Mouse (Mus musculus) bone marrow, adult 2 months (tissue): ENCODE results near the gene Atxn7l1. TPM values are rescaled to one million over a fixed set of nuclear protein-coding genes. Genes with fewer than 3 reads are reported as not detected.

Experiments
- H3K27ac ChIP-seq: fragments of 200-500 bp; 2 replicates; pipeline ENCODE4 v1.5.1; 2012; ENCODE audit warnings: low read depth, mild to moderate bottlenecking, control low read depth, inconsistent platforms, low read length; ENCODE audit not compliant: control insufficient read depth, poor library complexity, insufficient read depth
- H3K4me1 ChIP-seq: fragments of 200-500 bp; 2 replicates; pipeline ENCODE4 v1.6.1; 2011; ENCODE audit warnings: low read length; ENCODE audit not compliant: control insufficient read depth, insufficient read depth
- H3K4me3 ChIP-seq: fragments of 200-500 bp; replicated peaks from 2 replicates; pipeline ENCODE3; 2011; ENCODE audit warnings: mild to moderate bottlenecking, low read depth, low read length, control low read depth; ENCODE audit not compliant: control insufficient read depth
- CTCF ChIP-seq: fragments of 200-500 bp; IDR thresholded peaks from 2 replicates; pipeline ENCODE4 v1.5.1; 2011; ENCODE audit warnings: low read length, control low read depth; ENCODE audit not compliant: control insufficient read depth, insufficient read depth
- POLR2A ChIP-seq: fragments of 200-500 bp; IDR thresholded peaks from 2 replicates; pipeline ENCODE4 v1.6.1; 2011; ENCODE audit warnings: low read depth, mild to moderate bottlenecking, control low read depth, low read length, borderline replicate concordance; ENCODE audit not compliant: control insufficient read depth
- WGBS: fragments of 180-500 bp; shearing (Covaris S2); methylation state at CpG from one replicate; pipeline ENCODE4 v1.1.7; 2018; 5-methylcytosine and 5-hydroxymethylcytosine counted together
- polyA plus RNA-seq: library from polyadenylated mRNA; stranded (reverse); fragments of >200 nt; gene quantifications from 2 replicates; pipeline ENCODE4 v1.2.4, GENCODE M21; 2011; ENCODE audit warnings: low replicate concordance; ENCODE audit not compliant: missing spikeins, insufficient read depth, insufficient read length

The Atxn7l1 gene
- polyA plus RNA-seq, 1 experiment: 52.4 TPM

GRCm38 (mm10) chr12:33337289-33337688, 189.8 kb downstream of the Atxn7l1 start:
- H3K4me1 ChIP-seq: peaks cover 6% of the 10 kb centered on the region
- H3K4me3 ChIP-seq: no peak overlapping the region
- 61% methylated on average over 4 of the region's 4 CpGs for WGBS
- H3K27ac ChIP-seq: 0 out of 2 replicates have a peak overlapping the region, but pooled peaks have one; percentile 5
- no peak for TF ChIP-seq CTCF
- no peak for TF ChIP-seq POLR2A

DNA sequence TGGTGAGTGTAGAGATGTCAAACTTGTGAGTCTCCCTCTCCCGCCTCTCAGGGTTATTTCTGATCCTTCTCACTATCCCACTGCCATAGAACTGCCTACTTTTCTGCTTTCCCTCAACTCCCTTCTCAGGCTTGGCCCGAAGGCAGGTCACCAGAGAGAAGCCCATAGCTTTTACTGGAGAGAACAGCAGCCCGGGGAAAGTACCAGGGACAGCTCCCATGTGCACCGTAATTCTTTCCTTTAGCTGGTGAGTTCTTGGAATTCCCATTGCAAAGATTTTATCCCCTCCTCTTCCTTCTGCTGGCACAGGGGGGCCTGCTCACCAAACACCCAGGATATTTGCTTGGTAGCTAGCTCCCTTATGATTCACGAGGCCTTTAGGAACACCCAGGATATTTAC, 190.7 kb downstream of the Atxn7l1 start:
- WGBS: 86% methylated on average over 5 of the region's 5 CpGs
- Histone ChIP-seq H3K4me1 (peaks cover 5% of the 10 kb centered on the region), H3K27ac (no peak overlapping the region), H3K4me3 (no peak overlapping the region)
- TF ChIP-seq POLR2A (no peak), CTCF (no peak)

DNA sequence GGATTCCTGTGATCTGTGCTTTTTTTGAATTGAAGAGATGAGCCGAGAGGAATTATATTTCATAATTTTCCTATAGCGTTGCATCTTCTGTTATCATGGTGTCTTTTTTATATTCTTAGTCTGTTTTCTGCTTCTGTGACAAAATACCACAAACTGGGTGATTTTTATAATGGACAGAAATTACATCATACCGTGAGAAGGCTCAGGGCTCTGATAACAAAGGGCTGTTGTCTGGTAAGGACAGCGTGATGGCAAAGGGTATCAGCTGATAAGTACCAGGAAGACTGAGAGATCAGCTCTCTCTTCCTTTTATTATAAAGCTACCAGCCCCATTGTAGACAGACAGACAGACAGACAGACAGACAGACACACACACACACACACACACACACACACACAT, 192.3 kb downstream of the Atxn7l1 start:
- no peak overlapping the region for H3K27ac ChIP-seq
- no peak overlapping the region for H3K4me3 ChIP-seq
- peaks cover 5% of the 10 kb centered on the region for H3K4me1 ChIP-seq
- 73% methylated on average over 4 of the region's 4 CpGs for WGBS
- no peak for TF ChIP-seq POLR2A

- TF ChIP-seq CTCF: no peak
- no peak for TF ChIP-seq POLR2A
- Histone ChIP-seq H3K27ac (no peak overlapping the region), H3K4me1 (peaks cover 2% of the 10 kb centered on the region), H3K4me3 (no peak overlapping the region)
- WGBS: 81% methylated on average over 6 of the region's 6 CpGs
These were observed 193.2 kb downstream of the Atxn7l1 start for GRCm38 (mm10) chr12:33340698-33341097.

DNA sequence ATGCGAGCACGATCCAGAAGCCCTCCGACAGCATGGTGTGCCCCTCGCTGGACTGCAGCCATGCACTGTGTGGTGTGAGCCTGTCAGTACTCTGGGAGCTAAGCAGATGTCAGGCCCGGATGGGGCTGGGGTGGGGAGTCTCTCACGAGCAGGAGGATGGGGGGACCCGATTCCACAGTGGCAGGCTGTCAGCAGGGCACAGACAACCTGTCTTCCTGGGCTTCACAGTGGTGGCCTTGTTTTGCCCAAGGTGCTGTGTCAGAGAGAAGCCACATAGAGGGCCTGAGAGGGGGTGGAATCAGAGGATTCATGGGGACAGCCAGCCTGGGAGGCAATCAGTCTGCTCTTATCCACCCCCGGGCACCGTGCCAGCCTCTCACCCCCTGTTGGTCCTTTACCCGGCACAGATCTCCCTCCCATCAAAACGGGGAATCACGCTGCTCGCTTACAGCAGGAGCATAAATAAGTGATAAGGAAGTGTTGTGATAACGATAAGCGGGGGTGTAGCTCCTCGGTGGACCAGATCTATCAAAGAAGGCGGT, 193.9 kb downstream of the Atxn7l1 start:
- WGBS: 79% methylated on average over 17 of the region's 17 CpGs
- H3K4me1 ChIP-seq: no peaks in the 10 kb centered on the region; the same call in none of the 2 replicates
- TF ChIP-seq POLR2A (no peak), CTCF (no peak)
- H3K4me3 ChIP-seq: no peak overlapping the region
- no peak overlapping the region for H3K27ac ChIP-seq

DNA sequence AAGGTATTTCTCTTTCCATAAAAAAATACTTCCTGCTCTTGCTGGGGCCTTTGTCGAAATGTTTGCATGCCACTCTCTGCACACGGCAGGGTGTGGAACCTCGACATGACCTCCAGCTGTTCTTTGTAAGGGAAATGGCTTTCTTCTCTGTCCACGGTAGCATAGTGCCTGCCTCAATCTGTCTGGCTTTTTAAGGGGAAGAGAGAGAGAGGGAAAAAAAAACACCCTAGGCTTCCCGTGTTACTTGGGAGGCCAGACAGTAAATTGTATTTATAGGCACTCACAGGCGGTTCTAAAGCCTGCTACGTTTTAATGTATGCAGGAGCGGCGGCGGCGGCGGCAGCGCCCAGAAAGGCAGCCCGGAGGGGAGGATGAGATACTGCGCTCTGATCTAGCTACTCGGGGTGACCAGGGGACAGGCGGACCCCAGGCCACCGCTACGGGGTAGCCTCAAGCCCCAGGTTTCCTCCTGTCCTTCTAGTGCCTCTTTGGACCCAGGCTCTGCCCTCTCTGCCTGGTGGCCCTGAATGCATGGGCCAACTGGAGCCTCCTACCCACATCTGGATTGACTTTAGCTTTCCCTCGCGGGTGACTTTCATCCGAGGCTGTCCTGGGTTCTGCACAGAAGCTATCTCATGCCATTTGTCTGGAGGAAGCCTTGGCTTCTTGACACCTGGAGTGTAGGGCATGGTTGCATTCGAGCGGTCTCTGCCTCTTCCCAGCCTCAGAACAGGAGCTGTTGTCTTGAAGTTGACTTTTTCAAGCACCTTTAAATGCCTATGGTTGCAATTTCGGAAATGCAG, 197.7 kb downstream of the Atxn7l1 start:
- no peak overlapping the region for H3K4me3 ChIP-seq
- 89% methylated on average over 25 of the region's 25 CpGs for WGBS

DNA sequence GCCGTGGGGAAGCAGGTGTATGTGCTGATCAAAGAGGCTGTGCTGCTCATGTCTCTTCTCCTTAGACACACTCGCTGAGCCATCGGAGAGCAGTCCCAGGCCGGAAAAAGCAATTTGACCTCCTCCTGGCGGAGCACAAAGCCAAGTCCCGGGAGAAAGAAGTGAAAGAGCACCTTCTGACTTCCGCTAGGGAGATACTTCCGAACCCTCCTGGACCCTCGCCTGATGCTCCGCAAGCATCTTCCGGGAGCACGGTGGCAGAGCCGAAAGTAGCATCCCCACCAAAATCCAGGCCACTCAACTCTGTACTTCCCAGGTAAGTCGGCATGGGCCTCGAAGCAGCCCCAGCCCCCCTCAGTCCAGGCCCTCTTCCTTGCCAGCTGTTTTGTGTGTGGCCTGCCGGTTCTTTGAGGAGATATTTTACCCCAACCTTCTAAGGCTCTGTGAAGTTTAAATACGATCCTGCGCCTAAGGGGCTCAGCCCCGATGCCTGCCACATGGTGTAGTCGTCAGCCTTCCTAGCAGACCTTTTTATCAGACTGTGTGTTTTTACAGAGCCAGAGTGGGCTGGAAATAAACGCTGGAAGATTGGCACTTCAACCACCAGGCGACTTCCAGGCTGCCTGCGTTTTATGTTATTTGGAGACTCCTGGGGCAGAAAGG, 198.4 kb downstream of the Atxn7l1 start:
- Histone ChIP-seq H3K4me1 (no peaks in the 10 kb centered on the region), H3K4me3 (no peak overlapping the region), H3K27ac (0 out of 2 replicates have a peak overlapping the region, but pooled peaks have one; percentile 7)
- WGBS: 86% methylated on average over 23 of the region's 23 CpGs
- TF ChIP-seq POLR2A (no peak), CTCF (no peak)

More for the DNA sequence above, 197.7 kb downstream of the Atxn7l1 start:
- H3K4me1 ChIP-seq: no peaks in the 10 kb centered on the region
- no peak for TF ChIP-seq POLR2A
- no peak for TF ChIP-seq CTCF
- no peak overlapping the region for H3K27ac ChIP-seq

DNA sequence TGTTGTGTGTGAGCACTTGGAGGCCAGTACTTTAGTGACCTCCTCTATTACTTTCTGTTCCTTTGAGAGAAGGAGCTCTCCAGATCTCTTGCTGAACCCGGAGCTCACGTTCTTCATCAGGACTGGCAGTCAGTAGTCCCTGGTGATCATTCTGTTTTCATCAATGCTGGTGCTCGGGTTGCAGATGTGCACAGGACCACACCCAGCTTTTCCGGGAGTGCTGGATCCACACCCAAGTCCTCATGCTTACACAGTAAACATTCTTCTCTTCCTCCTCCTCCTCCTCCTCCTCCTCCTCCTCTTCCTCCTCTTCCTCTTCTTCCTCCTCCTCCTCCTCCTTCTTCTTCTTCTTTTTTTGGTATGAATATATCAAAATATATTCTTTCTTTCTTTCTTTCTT, 205.2 kb downstream of the Atxn7l1 start:
- H3K4me3 ChIP-seq: no peak overlapping the region
- no peaks in the 10 kb centered on the region for H3K4me1 ChIP-seq
- TF ChIP-seq POLR2A: no peak
- TF ChIP-seq CTCF: no peak
- H3K27ac ChIP-seq: no peak overlapping the region
- WGBS: 87% methylated on average over 4 of the region's 4 CpGs
